Mouse (Mus musculus) Muller cell, postnatal 12 days (primary cell): Measurements from ENCODE around the gene Csf2.
"Not testable (repeated sequence)": the region's sequence is repeated elsewhere in the genome, so short reads cannot be mapped to it uniquely, and the experiment has no call there.

ENCODE experiments used
- DNase-seq: peaks from one replicate; pipeline ENCODE4 v3.0.0-alpha.2; 2015; ENCODE audit errors: inconsistent ontology term

Gene Csf2

DNA sequence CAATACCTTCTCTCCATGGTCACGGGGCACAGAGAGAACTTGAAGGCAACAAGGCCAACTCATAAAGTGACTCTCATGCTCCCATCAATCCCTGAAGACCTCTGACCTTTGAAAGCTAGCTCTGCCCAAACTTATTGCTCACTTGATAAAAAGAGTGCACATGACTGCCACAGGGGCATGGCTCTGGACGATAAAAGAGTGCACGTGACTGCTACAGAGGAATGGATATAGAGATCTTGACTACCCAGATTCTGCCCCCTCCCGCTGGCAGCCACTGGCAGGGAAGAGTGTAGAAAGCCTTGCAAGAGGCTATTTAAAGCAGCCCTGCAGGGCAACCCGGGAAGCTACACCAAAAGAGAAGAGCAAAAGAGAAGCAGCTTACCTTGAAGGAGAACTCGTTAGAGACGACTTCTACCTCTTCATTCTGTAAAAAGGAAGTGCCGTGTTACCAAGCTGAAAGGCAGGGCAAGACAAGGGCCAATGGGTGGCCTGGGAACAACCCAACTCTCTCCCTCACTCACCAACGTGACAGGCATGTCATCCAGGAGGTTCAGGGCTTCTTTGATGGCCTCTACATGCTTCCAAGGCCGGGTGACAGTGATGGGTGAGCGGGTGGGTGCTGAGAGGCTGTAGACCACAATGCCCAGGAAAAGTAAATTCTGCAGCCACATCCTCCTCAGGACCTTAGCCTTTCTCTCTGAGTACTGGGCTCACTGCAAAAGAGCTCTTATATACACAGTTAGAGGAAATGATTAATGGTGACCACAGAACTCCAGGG, at the start of gene Csf2:
TSS of gene Csf2 (minus strand) at position 728 of the 778 bp plus-strand sequence.
- DNase-seq: no peak

- DNase-seq: no peak
Measured at GRCm38 (mm10) chr11:54298777-54299176, 49.3 kb upstream of the Csf2 start.

- not testable (repeated sequence) for DNase-seq
Measured at GRCm38 (mm10) chr11:54297471-54297870, 48.0 kb upstream of the Csf2 start.

- no peak for DNase-seq
Measured at GRCm38 (mm10) chr11:54296734-54297133, 47.3 kb upstream of the Csf2 start.

- DNase-seq: no peak
Measured at GRCm38 (mm10) chr11:54295971-54296370, 46.5 kb upstream of the Csf2 start.

DNA sequence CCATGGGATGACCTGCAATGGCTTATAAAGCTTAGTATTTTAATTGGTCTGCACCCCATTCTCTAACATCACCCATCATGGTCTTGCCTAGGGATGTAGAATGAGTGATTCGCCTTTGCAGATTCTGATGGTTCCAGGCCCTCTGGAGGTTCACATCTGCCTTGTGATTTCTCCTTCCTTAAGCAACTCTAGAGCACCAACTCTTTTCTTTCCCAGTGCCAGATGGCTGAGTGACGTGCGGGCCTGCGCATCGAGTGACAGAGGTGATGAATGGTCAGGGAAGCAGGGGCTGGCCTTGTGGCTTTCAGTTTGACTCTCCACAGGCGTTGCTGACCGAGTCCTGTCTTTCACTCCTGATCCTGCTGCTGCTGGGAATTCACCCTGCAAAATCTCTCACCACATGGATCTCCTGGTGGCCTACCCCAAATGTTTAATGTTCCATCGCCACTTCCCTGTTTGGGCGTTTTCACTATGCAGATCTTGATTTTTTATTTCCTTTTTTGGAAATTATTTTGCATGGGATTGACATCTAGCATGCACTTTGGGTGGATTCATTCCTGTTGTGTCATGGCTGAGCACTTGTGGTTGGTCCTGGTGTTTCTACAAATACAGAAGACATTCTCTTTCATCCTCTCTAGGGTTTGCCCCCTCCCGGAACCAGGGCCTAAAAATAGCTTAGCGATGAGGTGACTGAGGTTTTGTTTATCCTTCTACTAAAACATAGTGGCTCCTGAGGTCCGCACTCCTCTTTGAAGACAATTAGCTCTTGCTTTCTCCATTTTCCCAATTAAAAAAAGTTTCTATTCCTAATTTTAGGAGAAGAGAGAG, 44.7 kb upstream of the Csf2 start:
- DNase-seq: no peak

DNA sequence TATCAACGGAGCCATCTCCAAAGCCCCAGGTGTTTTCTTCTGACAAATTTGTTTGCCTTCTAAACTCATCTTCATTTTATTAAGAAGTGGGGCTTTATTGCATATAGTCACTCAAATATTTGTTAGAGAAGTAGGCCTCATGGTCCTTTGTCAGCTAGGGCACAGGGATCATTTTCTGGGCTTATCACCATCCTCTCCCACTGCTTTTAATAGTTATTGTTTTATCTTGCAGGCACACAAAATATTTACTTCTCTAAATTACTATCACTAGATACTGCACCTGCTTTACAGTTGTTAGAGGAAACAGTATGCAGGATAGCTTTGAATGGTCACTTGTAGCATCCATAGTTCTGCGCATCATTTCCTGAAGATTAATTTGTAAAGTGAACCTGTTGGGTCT, 42.7 kb upstream of the Csf2 start:
- DNase-seq: no peak

- no peak for DNase-seq
Measured at GRCm38 (mm10) chr11:54287821-54288453, 38.5 kb upstream of the Csf2 start.

- DNase-seq: no peak
Measured at GRCm38 (mm10) chr11:54271437-54271949, 22.0 kb upstream of the Csf2 start.

DNA sequence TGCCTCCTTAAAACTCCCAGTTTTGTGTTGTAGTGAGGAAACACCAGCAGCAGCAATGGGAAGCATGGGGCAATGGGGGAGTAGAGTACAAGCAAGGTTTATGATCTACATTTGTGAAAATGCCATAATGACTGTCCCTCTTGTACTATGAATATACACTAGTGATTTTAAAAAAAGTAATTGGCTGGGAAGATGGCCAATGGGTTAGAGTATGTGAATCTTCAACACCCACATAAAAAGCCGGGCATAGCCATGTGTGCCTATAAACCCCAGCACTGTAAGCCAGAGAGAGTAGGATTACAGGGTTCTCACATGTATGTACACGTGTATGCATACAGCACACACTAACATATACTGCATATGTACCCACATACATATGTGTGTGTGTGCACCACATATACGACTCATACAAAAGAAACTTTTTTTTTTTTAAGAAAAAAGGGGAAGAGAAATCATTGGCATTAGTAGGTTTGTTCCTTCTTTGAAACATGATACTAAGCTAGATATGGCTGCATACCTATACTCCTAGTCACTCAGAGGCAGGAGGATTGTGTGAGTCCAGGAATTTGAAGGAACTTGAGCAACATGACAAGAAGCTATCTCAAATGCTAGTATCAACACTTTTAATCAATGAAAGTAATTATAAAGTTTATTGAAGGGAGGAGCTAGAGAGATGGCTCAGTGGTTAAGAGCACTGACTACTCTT, 19.9 kb upstream of the Csf2 start:
- DNase-seq: no peak

DNA sequence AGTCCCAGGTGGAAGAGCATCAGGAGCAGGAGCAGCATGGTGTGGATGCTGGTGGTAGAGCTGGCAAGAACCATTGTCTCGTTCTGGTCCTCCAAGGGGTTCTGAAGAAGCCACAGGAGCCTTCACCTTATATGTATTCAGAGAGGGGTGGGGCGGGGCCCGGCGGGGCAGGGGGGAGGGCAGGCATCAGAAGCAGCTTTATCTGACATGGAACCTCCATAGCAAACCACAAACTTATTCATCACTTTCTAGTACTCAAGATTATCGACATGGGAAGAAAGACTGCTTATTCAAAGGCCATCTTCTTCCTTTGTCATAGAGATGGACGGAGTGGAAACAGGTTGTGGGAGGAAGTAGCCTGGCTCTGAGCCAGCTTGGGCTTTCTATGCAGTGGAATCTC, 17.7 kb upstream of the Csf2 start, which contains the start of gene Il3:
TSS of gene Il3 (minus strand) at position 101 of the 400 bp plus-strand sequence.
- no peak for DNase-seq

- no peak for DNase-seq
Measured at GRCm38 (mm10) chr11:54264542-54264941, 15.1 kb upstream of the Csf2 start.

DNA sequence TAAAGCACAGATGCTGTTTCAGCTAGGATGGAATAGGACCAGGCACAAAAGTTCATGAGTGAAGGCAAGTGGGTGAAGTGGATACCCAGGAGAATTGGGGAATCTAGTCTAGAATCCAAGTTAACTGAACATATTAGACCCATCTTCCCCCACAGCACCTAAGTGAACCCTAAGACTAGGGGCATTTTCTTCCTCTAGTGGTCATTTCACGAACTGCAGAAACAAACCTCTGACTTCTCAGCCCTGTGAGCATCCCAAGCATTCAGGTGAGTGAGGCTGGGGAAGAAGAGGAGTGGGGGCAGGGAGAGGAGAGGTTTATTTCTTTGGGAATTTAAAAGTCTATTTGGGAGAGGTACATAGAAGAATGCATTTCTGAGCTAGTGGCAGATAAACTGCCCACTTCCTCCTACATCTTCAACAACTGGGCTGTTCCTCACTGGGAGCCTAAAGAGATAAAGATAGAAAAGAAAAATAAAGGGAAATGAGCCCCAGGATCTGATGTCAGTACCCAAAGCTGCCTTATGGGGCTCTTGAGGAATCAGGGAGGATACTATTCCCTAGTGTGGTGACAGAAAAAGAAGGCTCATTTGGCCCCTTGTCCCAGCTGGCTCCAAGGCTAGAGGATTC, 14.1 kb upstream of the Csf2 start:
- no peak for DNase-seq

- DNase-seq: peak; percentile 72
Measured at GRCm38 (mm10) chr11:54256624-54257376, 7.3 kb upstream of the Csf2 start.

DNA sequence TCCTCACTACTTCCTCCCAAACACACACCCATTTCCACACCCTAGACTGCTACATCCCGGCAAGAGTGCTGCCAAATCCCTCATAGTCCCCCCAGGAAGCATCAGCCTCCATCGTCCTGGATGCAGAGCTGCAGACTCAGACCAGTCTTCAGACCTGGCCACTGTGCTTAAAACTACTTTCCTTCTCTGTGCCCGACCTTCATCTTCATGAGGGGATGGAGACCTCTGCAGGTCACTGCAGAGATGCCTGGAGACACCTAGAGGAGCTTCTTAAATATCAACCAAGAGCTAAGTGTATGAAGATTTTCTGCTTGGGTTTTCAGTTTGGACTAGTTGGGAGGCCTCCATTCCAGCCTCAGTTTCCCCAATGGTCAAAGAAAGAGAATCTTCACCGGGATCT, 4.6 kb upstream of the Csf2 start:
- peak; percentile 49 for DNase-seq

GRCm38 (mm10) chr11:54250575-54250974, 1.1 kb upstream of the Csf2 start:
- no peak for DNase-seq

- DNase-seq: no peak
Measured at GRCm38 (mm10) chr11:54249748-54250147, 281 bp upstream of the Csf2 start.

DNA sequence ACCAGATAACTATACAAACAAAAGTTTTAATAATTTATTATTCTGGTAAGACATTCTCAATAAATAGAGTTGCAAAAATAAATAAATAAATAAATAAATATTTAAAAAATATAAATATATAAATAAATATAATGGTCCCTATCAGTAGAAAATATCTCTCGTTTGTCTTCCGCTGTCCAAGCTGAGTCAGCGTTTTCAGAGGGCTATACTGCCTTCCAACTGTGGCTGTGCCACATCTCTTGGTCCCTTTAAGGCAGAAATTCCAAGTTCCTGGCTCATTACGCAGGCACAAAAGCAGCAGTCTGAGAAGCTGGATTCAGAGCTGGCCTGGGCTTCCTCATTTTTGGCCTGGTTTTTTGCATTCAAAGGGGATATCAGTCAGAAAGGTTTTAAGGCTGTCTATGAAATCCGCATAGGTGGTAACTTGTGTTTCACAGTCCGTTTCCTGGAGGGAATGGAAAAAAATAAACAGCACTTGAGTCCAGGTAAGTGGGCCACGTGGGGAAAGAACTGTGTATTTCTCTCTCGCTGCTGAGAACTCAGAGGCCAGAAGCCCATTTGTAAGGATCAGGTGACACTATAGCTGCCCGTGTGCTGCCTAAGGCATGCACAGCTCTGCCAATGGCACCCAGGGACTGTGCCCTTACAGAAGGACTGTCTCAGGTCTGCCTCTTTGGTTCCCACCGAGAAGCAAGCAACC, 2.1 kb downstream of the Csf2 start:
- DNase-seq: peak; percentile 74

GRCm38 (mm10) chr11:54244465-54244864, 5.0 kb downstream of the Csf2 start:
- DNase-seq: no peak

DNA sequence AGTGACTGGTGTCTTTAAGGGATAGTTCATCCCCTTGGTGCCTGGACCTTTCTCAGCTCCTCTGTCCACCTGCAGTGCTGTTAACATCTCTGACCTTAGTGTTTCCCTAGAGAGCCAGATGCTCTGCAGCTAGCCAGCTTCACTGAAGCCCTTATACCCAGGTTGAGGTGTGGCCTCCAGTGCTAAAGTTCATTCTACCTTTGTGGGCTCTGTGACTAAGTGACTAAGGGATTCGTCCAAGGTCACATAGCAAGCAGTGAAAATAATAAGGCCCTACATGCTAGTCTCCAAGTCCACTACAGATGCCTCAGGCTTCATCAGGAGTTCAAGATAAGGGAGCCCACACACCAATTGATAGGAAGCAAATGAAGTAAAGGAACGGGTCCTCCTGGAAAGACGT, 7.0 kb downstream of the Csf2 start:
- DNase-seq: no peak
